Mouse (Mus musculus): Measurements from ENCODE around the gene Dazap2.

DNA sequence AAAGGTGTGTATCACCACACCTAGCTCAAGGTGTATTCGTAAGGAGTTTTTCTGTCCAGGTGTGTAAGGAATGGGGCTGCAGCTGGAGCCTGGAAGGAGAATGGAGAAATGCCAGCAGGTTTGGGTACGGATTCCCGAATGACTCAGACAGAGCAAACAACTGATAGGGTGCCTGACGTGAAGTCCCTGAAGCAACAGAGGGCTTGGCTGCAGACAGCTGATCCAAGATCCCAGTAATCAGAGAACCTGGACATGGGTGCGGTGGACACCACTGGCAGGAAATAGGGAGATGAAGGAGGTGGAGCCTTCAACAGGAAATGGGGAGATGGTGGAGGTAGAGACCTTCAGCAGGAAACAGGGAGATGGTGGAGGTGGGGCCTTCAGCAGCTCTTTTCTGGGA is 17.2 kb downstream of the Dazap2 start:
- TF ChIP-seq CTCF (IDR thresholded peaks at IDR 0.05; ENCODE audit: insufficient read depth, low read length) (no peak), POLR2A (IDR thresholded peaks at IDR 0.05; ENCODE audit: borderline replicate concordance, extremely low read depth, low read depth, low read length) (no peak)
